Mouse (Mus musculus) MEL (cell line): ENCODE measurements around the gene Tnfrsf25. TPM values are rescaled to one million over a fixed set of nuclear protein-coding genes. Genes with fewer than 3 reads are reported as not detected.

ENCODE experiments used
- DNase-seq: peaks from one replicate; pipeline ENCODE4 v3.0.0; 2011; ENCODE audit warnings: low read depth, low spot score
- H3K27ac ChIP-seq: 2 replicates; pipeline ENCODE4 v1.5.1; 2012; ENCODE audit warnings: low read depth, mild to moderate bottlenecking, control low read depth, low read length, moderate library complexity; ENCODE audit not compliant: control insufficient read depth
- H3K27me3 ChIP-seq, 2 experiments: fragments of 150-350 bp in 1 of 2; sonication (generic) in 1 of 2; 2 replicates each; pipeline ENCODE4 v1.6.1; 2012; ENCODE audit warnings: low read length in 2 of 2, mild to moderate bottlenecking in 2 of 2, improper control_type of control experiment in 1 of 2, moderate library complexity in 1 of 2; ENCODE audit not compliant: insufficient read depth in 2 of 2, control insufficient read depth in 1 of 2
- H3K36me3 ChIP-seq, 2 experiments: 2 replicates each; pipeline ENCODE4 v1.6.1; 2012 to 2014; ENCODE audit warnings: low read length in 2 of 2, improper control_type of control experiment in 1 of 2, inconsistent platforms in 1 of 2, mild to moderate bottlenecking in 1 of 2; ENCODE audit not compliant: insufficient read depth in 2 of 2, control insufficient read depth in 1 of 2
- H3K4me1 ChIP-seq, 2 experiments: fragments of 150-350 bp in 1 of 2; sonication (generic) in 1 of 2; 2 replicates each; pipeline ENCODE4 v1.6.1; 2012; ENCODE audit warnings: low read length in 2 of 2, improper control_type of control experiment in 1 of 2, mild to moderate bottlenecking in 1 of 2; ENCODE audit not compliant: insufficient read depth in 2 of 2, control insufficient read depth in 1 of 2
- H3K4me3 ChIP-seq, 2 experiments: fragments of 150-350 bp in 1 of 2; sonication (generic) in 1 of 2; 2 replicates each; pipeline ENCODE4 v1.5.1; 2012; ENCODE audit warnings: low read depth in 2 of 2, low read length in 2 of 2, mild to moderate bottlenecking in 2 of 2, moderate library complexity in 2 of 2, control low read depth in 1 of 2, improper control_type of control experiment in 1 of 2; ENCODE audit not compliant: control insufficient read depth in 1 of 2, insufficient read depth in 1 of 2
- H3K79me2 ChIP-seq: 2 replicates; pipeline ENCODE4 v1.6.1; 2012; ENCODE audit warnings: mild to moderate bottlenecking, low read length, moderate library complexity; ENCODE audit not compliant: control insufficient read depth, poor library complexity, insufficient read depth
- H3K9ac ChIP-seq: 2 replicates; pipeline ENCODE4 v1.6.1; 2012; ENCODE audit warnings: low read depth, mild to moderate bottlenecking, control low read depth, low read length, moderate library complexity; ENCODE audit not compliant: control insufficient read depth, poor library complexity, severe bottlenecking
- H3K9me3 ChIP-seq: fragments of 150-350 bp; sonication (generic); replicated peaks from 2 replicates; pipeline ENCODE4 v1.6.1; 2012; ENCODE audit warnings: mild to moderate bottlenecking, low read length, improper control_type of control experiment, moderate library complexity; ENCODE audit not compliant: insufficient read depth
- CTCF ChIP-seq, 3 experiments: IDR thresholded peaks in 2 of 3; conservative IDR thresholded peaks in 1 of 3; 2 replicates each; pipeline ENCODE4 v1.5.1; 2011 to 2012; ENCODE audit warnings: low read length in 3 of 3, low read depth in 2 of 3, mild to moderate bottlenecking in 2 of 3, improper control_type of control experiment in 1 of 3, inconsistent platforms in 1 of 3, mixed read lengths in 1 of 3, moderate library complexity in 1 of 3; ENCODE audit not compliant: control insufficient read depth in 1 of 3, insufficient read depth in 1 of 3, poor library complexity in 1 of 3, severe bottlenecking in 1 of 3
- E2F4 ChIP-seq: IDR thresholded peaks from 2 replicates; pipeline ENCODE4 v1.6.1; 2011; ENCODE audit warnings: low read depth, low read length, improper control_type of control experiment, borderline replicate concordance
- ELF1 ChIP-seq: IDR thresholded peaks from 2 replicates; pipeline ENCODE4 v1.6.1; 2014; ENCODE audit warnings: low read depth, mild to moderate bottlenecking, inconsistent platforms, low read length, improper control_type of control experiment, moderate library complexity
- ETS1 ChIP-seq: IDR thresholded peaks from 2 replicates; pipeline ENCODE4 v1.6.1; 2012; ENCODE audit warnings: low read depth, mild to moderate bottlenecking, inconsistent platforms, low read length, improper control_type of control experiment, moderate library complexity
- HCFC1 ChIP-seq: IDR thresholded peaks from 2 replicates; pipeline ENCODE4 v1.6.1; 2012; ENCODE audit warnings: low read depth, mild to moderate bottlenecking, inconsistent platforms, low read length, improper control_type of control experiment, moderate library complexity
- JUND ChIP-seq: IDR thresholded peaks from 2 replicates; pipeline ENCODE4 v1.6.1; 2011; ENCODE audit warnings: low read depth, mild to moderate bottlenecking, improper control_type of control experiment, low read length
- MAFK ChIP-seq: IDR thresholded peaks from 2 replicates; pipeline ENCODE4 v1.6.1; 2011; ENCODE audit warnings: low read depth, mild to moderate bottlenecking, low read length, improper control_type of control experiment, borderline replicate concordance
- MYB ChIP-seq: IDR thresholded peaks from 2 replicates; pipeline ENCODE4 v1.6.1; 2011; ENCODE audit warnings: mild to moderate bottlenecking, low read depth, low read length, improper control_type of control experiment
- MYC ChIP-seq: IDR thresholded peaks from 2 replicates; pipeline ENCODE4 v1.6.1; 2011; ENCODE audit warnings: low read depth, mild to moderate bottlenecking, low read length, improper control_type of control experiment, moderate library complexity
- NRF1 ChIP-seq: IDR thresholded peaks from 2 replicates; pipeline ENCODE4 v1.6.1; 2014; ENCODE audit warnings: low read depth, mild to moderate bottlenecking, inconsistent platforms, low read length, improper control_type of control experiment, moderate library complexity; ENCODE audit not compliant: poor library complexity, insufficient read depth, severe bottlenecking
- POLR2AphosphoS2 ChIP-seq: IDR thresholded peaks from 2 replicates; pipeline ENCODE4 v1.6.1; 2011; ENCODE audit warnings: low read length, improper control_type of control experiment
- POLR2AphosphoS5 ChIP-seq: IDR thresholded peaks from 2 replicates; pipeline ENCODE4 v1.6.1; 2012; ENCODE audit warnings: low read depth, borderline replicate concordance, mild to moderate bottlenecking, inconsistent platforms, low read length, moderate library complexity, mixed read lengths
- SIN3A ChIP-seq: IDR thresholded peaks from 2 replicates; pipeline ENCODE4 v1.6.1; 2012; ENCODE audit warnings: low read length, improper control_type of control experiment, inconsistent platforms
- SMC3 ChIP-seq: IDR thresholded peaks from 2 replicates; pipeline ENCODE4 v1.6.1; 2011; ENCODE audit warnings: low read depth, low read length, improper control_type of control experiment
- TBP ChIP-seq: IDR thresholded peaks from 2 replicates; pipeline ENCODE4 v1.8.0; 2011; ENCODE audit warnings: low read depth, low read length, improper control_type of control experiment
- USF1 ChIP-seq: IDR thresholded peaks from 2 replicates; pipeline ENCODE4 v1.6.1; 2014; ENCODE audit warnings: low read depth, mild to moderate bottlenecking, inconsistent platforms, low read length, improper control_type of control experiment, moderate library complexity
- USF2 ChIP-seq, 2 experiments: IDR thresholded peaks; 2 replicates each; pipeline ENCODE4 v1.6.1; 2011 to 2012; ENCODE audit warnings: improper control_type of control experiment in 2 of 2, low read length in 2 of 2, borderline replicate concordance in 1 of 2, inconsistent platforms in 1 of 2, low read depth in 1 of 2, mild to moderate bottlenecking in 1 of 2; ENCODE audit not compliant: insufficient read depth in 1 of 2
- ZKSCAN1 ChIP-seq: IDR thresholded peaks from 2 replicates; pipeline ENCODE4 v1.6.1; 2012; ENCODE audit warnings: low read depth, mild to moderate bottlenecking, inconsistent platforms, low read length, improper control_type of control experiment, moderate library complexity
- ZMIZ1 ChIP-seq: IDR thresholded peaks from 2 replicates; pipeline ENCODE4 v1.6.1; 2012; ENCODE audit warnings: low read depth, mild to moderate bottlenecking, inconsistent platforms, low read length, improper control_type of control experiment, moderate library complexity
- ZNF384 ChIP-seq: IDR thresholded peaks from 2 replicates; pipeline ENCODE4 v1.6.1; 2012; ENCODE audit warnings: low read depth, mild to moderate bottlenecking, inconsistent platforms, low read length, improper control_type of control experiment
- polyA plus RNA-seq, 2 experiments: library from polyadenylated mRNA; stranded (reverse) in 1 of 2; unstranded in 1 of 2; fragments of >175 nt in 1 of 2; fragments of >200 nt in 1 of 2; gene quantifications; 2 replicates each; pipeline versions ENCODE4 v1.2.1 to v1.2.4; 2012; ENCODE audit warnings: low replicate concordance in 2 of 2, low read depth in 1 of 2; ENCODE audit not compliant: insufficient read length in 2 of 2, insufficient read depth in 1 of 2, missing spikeins in 1 of 2
- total RNA-seq: library from RNA; depleted of rRNA; stranded (reverse); fragments of 300-350 nt; gene quantifications from 2 replicates; pipeline ENCODE4 v1.2.3, GENCODE M21; 2012

Gene Tnfrsf25
- total and polyA plus RNA-seq, 3 experiments, result 0.97 to 1.1 TPM; not detected in 1

DNA sequence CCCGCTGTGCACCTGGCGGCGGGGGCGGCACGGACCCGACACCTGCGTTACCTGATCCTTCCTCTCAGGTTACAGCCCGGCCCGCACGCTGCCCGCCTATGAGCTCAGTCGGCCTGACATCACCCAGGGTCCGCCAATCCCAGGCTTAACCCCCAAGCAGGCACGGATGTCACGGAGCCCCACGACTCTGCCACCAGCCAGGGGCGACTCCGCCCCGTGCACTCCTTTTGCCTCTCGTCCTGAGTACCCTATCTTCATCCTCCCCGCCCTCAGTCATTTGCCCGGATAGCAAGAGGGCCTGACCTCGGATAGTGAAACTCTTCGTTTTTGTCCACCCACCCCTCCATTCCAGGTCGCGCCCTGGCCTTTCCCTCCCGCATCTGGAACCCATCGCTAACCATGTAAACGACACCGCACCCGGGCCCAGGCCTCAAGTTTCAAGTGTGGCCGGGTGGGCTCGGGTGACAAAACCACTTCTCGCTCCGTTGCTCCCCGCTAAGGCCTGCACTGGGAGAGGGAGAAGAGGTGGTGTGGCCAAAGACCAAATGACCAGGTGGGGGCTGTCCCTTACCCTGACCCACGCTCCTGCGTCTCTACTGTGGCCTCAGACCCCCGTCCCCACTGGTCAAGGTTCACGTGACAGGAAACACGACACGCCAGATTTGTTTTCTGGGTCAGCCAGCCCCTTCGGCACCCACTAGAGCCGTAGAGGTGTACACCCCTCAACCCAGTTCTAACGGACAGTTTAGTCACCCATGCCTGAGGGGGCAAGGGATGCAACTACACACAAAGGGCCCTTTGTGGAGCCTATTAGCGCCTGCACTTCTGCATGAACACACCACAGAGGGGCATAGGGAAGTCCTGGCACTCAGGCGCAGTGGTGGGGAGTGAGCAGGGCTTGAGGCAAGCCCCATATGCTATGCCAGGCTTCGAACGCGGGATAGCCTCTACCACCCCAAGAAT lies 16.4 kb downstream of the Tnfrsf25 start:
- no peaks in the 10 kb centered on the region; the same call in 1 of the 2 replicates for H3K79me2 ChIP-seq
- no peak for DNase-seq
- H3K9me3 ChIP-seq, result no peaks in the 10 kb centered on the region
- H3K9ac ChIP-seq, result no peak overlapping the region; the same call in 1 of the 2 replicates
- peak overlapping the region in 1 of 2 experiments; percentile 64; a peak in 2 of 4 replicates for H3K4me3 ChIP-seq
- TF ChIP-seq USF1, result no peak
- TF ChIP-seq MYB, result no peak
- TF ChIP-seq POLR2AphosphoS2, result no peak
- no peak for TF ChIP-seq MAFK
- no peak for TF ChIP-seq SMC3
- no peak for TF ChIP-seq TBP
- TF ChIP-seq ELF1, result no peak
- TF ChIP-seq, all 39 proteins: peak for 0
- no peak overlapping the region for H3K27ac ChIP-seq
- H3K4me1 ChIP-seq, result no peaks in the 10 kb centered on the region
- H3K36me3 ChIP-seq, result no peaks in the 10 kb centered on the region
- no peaks in the 10 kb centered on the region for H3K27me3 ChIP-seq

DNA sequence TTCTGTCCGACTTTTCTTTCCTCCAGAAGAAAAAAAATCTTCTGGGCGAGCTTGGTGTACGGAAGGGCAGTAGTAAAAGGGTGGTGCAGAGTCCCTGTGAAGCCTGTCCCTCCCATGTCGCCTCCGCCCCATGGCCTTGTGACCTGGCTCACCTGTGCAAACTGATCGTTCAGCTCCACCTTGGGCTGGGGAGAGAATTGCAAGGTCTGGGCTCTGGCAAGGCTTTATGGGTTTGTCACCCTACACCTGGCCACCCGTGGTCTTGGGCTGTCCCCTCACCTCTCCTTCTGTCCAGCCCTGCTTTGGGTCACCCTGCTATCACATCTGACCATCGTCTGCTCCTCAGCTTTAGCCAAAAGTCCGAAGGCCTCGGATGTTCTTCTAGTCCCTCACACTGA lies 17.0 kb downstream of the Tnfrsf25 start:
- H3K27ac ChIP-seq, result no peak overlapping the region
- H3K9me3 ChIP-seq, result no peaks in the 10 kb centered on the region
- no peaks in the 10 kb centered on the region; the same call in 1 of the 2 replicates for H3K79me2 ChIP-seq
- no peak for DNase-seq
- H3K27me3 ChIP-seq, result no peaks in the 10 kb centered on the region
- no peaks in the 10 kb centered on the region for H3K36me3 ChIP-seq
- TF ChIP-seq SIN3A (no peak), HCFC1 (no peak), TBP (no peak), MYB (no peak), POLR2AphosphoS5 (no peak), ZKSCAN1 (no peak), CTCF (IDR thresholded peaks at IDR 0.05 in 2 of 3, conservative IDR thresholded peaks at IDR 0.05 in 1 of 3; ENCODE audit: control insufficient read depth in 1 of 3, insufficient read depth in 1 of 3, low read depth in 2 of 3, low read length in 3 of 3, poor library complexity in 1 of 3, severe bottlenecking in 1 of 3) (no peak), ZMIZ1 (no peak), E2F4 (no peak), MYC (no peak), ZNF384 (no peak), ETS1 (no peak), NRF1 (no peak), JUND (no peak), USF2 (IDR thresholded peaks at IDR 0.05; ENCODE audit: borderline replicate concordance in 1 of 2, insufficient read depth in 1 of 2, low read depth in 1 of 2, low read length in 2 of 2) (no peak)
- TF ChIP-seq, all 39 proteins: peak for 0
- Histone ChIP-seq H3K9ac (no peak overlapping the region), H3K4me1 (no peaks in the 10 kb centered on the region; a peak in 1 of 4 replicates), H3K4me3 (no peak overlapping the region)
